Mouse (Mus musculus) kidney, embryonic 16.5 days (tissue): ENCODE measurements around the gene Gnat1. TPM values are rescaled to one million over a fixed set of nuclear protein-coding genes. Genes with fewer than 3 reads are reported as not detected.

Experiments used
- ATAC-seq: fragments of 200-750 bp; cut with Nextera tagmentation; 2 replicates; pipeline ENCODE4 v1.8.0; 2017; ENCODE audit warnings: moderate TSS enrichment; ENCODE audit not compliant: low FRiP score, low TSS enrichment
- H3K27ac ChIP-seq: fragments of 300-500 bp; sonication (generic); 2 replicates; pipeline ENCODE4 v1.5.1; 2014; ENCODE audit warnings: low read length
- H3K27me3 ChIP-seq: fragments of 300-500 bp; sonication (generic); 2 replicates; pipeline ENCODE4 v1.6.1; 2014; ENCODE audit warnings: low read length, control low read depth, mixed read lengths; ENCODE audit not compliant: insufficient read depth
- H3K36me3 ChIP-seq: fragments of 300-500 bp; sonication (generic); 2 replicates; pipeline ENCODE4 v1.6.1; 2014; ENCODE audit warnings: low read length, control low read depth, mixed read lengths; ENCODE audit not compliant: insufficient read depth
- H3K4me1 ChIP-seq: fragments of 300-500 bp; sonication (generic); 2 replicates; pipeline ENCODE4 v1.6.1; 2014; ENCODE audit warnings: low read length, control low read depth, mixed read lengths; ENCODE audit not compliant: insufficient read depth
- H3K4me2 ChIP-seq: fragments of 300-500 bp; sonication (generic); replicated peaks from 2 replicates; pipeline ENCODE4 v1.6.1; 2014; ENCODE audit warnings: low read depth, low read length
- H3K4me3 ChIP-seq: fragments of 300-500 bp; sonication (generic); 2 replicates; pipeline ENCODE4 v1.5.1; 2014; ENCODE audit warnings: mild to moderate bottlenecking, low read length
- H3K9ac ChIP-seq: fragments of 300-500 bp; sonication (generic); replicated peaks from 2 replicates; pipeline ENCODE4 v1.6.1; 2014; ENCODE audit warnings: low read length
- H3K9me3 ChIP-seq: fragments of 300-500 bp; sonication (generic); 2 replicates; pipeline ENCODE4 v1.6.1; 2016; ENCODE audit warnings: low read length, control low read depth
- WGBS: fragments of 180-500 bp; shearing (Covaris S2); extraction: QIAGEN DNeasy Blood & Tissue Kit; methylation state at CpG from one replicate; pipeline ENCODE4 v1.1.7; 2014; 5-methylcytosine and 5-hydroxymethylcytosine counted together
- polyA plus RNA-seq: library from polyadenylated mRNA; unstranded; fragments of >200 nt; fragmentation: Nextera tagmentation; extraction: Ambion mirVana; gene quantifications from 2 replicates; pipeline ENCODE4 v1.2.1, GENCODE M21; 2015

Gnat1 gene
- polyA plus RNA-seq, 1 experiment from 2014 or later, result 2.8 TPM

DNA sequence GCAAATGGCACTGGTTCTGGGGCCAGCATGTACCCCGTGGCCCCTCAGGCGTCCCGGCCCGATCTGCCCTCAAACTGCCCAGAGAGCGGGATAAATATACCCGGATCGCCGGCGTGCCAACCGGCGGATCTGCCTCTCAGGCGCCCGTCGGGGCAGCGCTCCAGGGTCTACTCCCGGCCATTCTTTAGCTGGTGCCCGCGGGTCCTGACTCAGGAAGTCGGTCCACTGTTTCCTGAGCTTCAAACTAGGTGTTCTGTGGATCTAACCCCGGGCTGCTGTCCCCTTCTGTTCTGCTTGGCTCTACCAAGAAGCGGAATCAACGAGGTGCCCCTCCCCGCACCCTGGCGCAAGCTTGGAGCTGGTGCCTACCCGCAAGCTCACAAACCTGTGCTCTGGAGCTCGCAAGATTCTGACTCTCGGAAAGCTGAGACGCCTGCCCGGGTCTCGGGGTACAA, 12.7 kb downstream of the Gnat1 start:
- peak overlapping the region; percentile 65 for H3K9ac ChIP-seq
- no peaks in the 10 kb centered on the region for H3K9me3 ChIP-seq
- no peak overlapping the region for H3K27ac ChIP-seq
- H3K4me2 ChIP-seq, result peak overlapping the region; percentile 92
- peaks cover 48% of the 10 kb centered on the region for H3K4me1 ChIP-seq
- peaks cover 7% of the 10 kb centered on the region for H3K27me3 ChIP-seq
- WGBS, result under 1% methylated on average over 30 of the region's 30 CpGs
- H3K4me3 ChIP-seq, result peak overlapping the region; percentile 53
- no peaks in the 10 kb centered on the region for H3K36me3 ChIP-seq
- 0 out of 2 replicates have a peak, but pooled peaks have one; percentile 2 for ATAC-seq

DNA sequence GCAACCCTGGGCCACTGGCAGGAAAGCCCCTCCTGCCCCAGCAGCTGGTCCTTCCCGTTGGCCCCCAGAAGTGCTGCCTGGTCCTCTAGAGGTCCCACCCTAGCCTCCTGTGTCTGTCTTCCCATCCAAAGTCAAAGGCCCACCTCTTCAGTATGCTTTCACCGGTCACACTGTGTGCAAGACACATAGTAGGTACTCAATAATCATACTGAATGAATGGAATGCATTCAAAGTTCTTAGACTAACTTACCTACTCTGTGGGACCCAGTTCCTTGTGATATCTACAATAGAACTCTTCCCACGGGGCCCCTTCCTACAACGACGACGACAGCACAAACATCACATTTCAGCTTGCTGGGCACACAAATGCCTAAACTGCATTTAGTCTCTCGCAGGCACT, 14.2 kb downstream of the Gnat1 start:
- Histone ChIP-seq H3K9ac (no peak overlapping the region), H3K9me3 (no peaks in the 10 kb centered on the region), H3K4me3 (no peak overlapping the region), H3K27ac (no peak overlapping the region), H3K27me3 (peaks cover 7% of the 10 kb centered on the region), H3K4me2 (no peak overlapping the region), H3K36me3 (no peaks in the 10 kb centered on the region), H3K4me1 (peaks cover 45% of the 10 kb centered on the region)
- ATAC-seq, result no peak
- WGBS, result 82% methylated on average over 7 of the region's 7 CpGs

DNA sequence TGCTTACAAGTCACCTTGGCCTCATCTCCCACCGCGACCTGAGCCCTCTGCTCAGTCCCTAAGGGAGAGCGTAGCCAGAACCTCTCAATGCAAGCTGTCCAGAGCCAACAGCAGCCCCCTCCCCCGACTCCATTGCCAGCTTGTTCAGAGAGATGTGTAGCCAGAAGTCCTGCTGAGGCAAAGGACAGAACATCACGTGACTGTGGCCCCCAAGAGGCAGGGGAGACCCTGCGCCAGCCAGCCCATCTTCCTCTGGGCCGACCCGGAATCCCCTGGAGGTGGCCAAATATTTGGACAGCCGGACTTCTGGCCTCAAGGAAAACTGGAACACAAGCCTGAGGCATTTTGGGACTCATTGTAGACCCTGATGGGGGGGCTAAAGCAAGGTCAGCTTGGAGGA, 16.0 kb downstream of the Gnat1 start:
- H3K4me2 ChIP-seq, result no peak overlapping the region
- H3K4me1 ChIP-seq, result peaks cover 32% of the 10 kb centered on the region
- H3K9me3 ChIP-seq, result no peaks in the 10 kb centered on the region
- H3K27ac ChIP-seq, result no peak overlapping the region
- WGBS, result 44% methylated on average over 9 of the region's 9 CpGs
- no peaks in the 10 kb centered on the region for H3K36me3 ChIP-seq
- H3K27me3 ChIP-seq, result peaks cover 7% of the 10 kb centered on the region
- ATAC-seq, result no peak
- H3K4me3 ChIP-seq, result no peak overlapping the region
- H3K9ac ChIP-seq, result no peak overlapping the region

DNA sequence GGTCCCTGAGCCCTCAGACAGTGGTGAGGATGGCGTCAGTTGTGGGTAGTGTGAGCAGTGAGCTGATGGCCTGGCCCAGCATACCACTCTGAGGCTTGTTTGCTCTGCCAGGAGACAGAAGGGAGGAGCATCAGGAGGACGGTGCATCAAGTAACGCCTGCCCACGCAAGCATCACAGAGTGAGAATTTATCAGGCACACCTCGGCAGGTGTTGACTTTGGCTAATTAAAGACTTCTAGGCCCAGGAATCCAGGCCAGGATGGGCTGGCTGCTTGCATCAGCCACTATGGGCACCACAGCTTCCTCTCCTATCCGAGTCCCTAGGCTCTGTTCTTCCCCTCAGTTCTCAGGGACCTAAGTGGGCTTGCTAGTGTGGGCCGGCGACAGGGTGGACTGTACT, 17.2 kb downstream of the Gnat1 start:
- Histone ChIP-seq H3K9me3 (no peaks in the 10 kb centered on the region), H3K27ac (no peak overlapping the region), H3K9ac (no peak overlapping the region), H3K4me1 (peaks cover 21% of the 10 kb centered on the region), H3K36me3 (no peaks in the 10 kb centered on the region), H3K4me2 (no peak overlapping the region), H3K4me3 (no peak overlapping the region), H3K27me3 (peaks cover 7% of the 10 kb centered on the region)
- no peak for ATAC-seq
- 68% methylated on average over 8 of the region's 8 CpGs for WGBS

GRCm38 (mm10) chr9:107660777-107661176, 18.7 kb downstream of the Gnat1 start:
- H3K27me3 ChIP-seq, result peaks cover 5% of the 10 kb centered on the region

DNA sequence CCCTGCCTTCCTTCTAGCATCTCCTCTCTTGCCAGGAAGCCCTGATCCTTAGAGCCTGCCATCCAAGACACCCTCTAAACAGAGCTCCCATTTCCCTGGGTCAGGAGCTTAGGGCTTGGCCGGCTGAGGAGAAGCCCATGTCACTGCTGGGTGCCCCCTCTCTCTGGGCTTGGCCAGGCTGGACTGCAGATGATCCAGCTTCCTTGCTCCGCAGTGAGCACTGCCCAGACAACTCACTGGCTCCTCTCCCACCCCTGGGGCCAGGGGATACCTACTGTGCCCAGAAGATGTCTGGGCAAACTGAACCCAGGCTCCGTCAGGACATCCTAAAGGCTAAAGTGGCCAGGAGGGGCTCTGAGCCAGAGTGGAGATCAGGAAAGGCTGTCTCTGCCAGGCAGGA, 19.6 kb downstream of the Gnat1 start:
- Histone ChIP-seq H3K27me3 (no peaks in the 10 kb centered on the region), H3K36me3 (no peaks in the 10 kb centered on the region), H3K9me3 (no peaks in the 10 kb centered on the region), H3K4me1 (peaks cover 11% of the 10 kb centered on the region), H3K27ac (no peak overlapping the region), H3K4me3 (no peak overlapping the region), H3K4me2 (no peak overlapping the region), H3K9ac (no peak overlapping the region)
- ATAC-seq, result no peak
- 84% methylated on average over 3 of the region's 3 CpGs for WGBS

More at GRCm38 (mm10) chr9:107660777-107661176, 18.7 kb downstream of the Gnat1 start:
- H3K27ac ChIP-seq, result no peak overlapping the region
- WGBS, result 49% methylated on average over 3 of the region's 3 CpGs
- H3K9me3 ChIP-seq, result no peaks in the 10 kb centered on the region
- H3K4me1 ChIP-seq, result peaks cover 11% of the 10 kb centered on the region
- ATAC-seq, result no peak
- no peak overlapping the region for H3K9ac ChIP-seq
- H3K4me3 ChIP-seq, result no peak overlapping the region
- no peaks in the 10 kb centered on the region for H3K36me3 ChIP-seq
- H3K4me2 ChIP-seq, result no peak overlapping the region

- Histone ChIP-seq H3K4me2 (no peak overlapping the region), H3K9ac (no peak overlapping the region), H3K27ac (no peak overlapping the region), H3K36me3 (no peaks in the 10 kb centered on the region), H3K27me3 (no peaks in the 10 kb centered on the region), H3K4me3 (no peak overlapping the region), H3K9me3 (no peaks in the 10 kb centered on the region), H3K4me1 (peaks cover 11% of the 10 kb centered on the region)
- ATAC-seq, result no peak
- 80% methylated on average over 10 of the region's 10 CpGs for WGBS
Measured at GRCm38 (mm10) chr9:107659551-107659950, 20.0 kb downstream of the Gnat1 start.

- 80% methylated on average over 6 of the region's 6 CpGs for WGBS
- H3K4me1 ChIP-seq, result peaks cover 2% of the 10 kb centered on the region; the same call in 1 of the 2 replicates
- H3K9ac ChIP-seq, result no peak overlapping the region
- no peak overlapping the region for H3K4me2 ChIP-seq
- no peaks in the 10 kb centered on the region for H3K36me3 ChIP-seq
- H3K4me3 ChIP-seq, result no peak overlapping the region
- no peaks in the 10 kb centered on the region for H3K27me3 ChIP-seq
- no peaks in the 10 kb centered on the region for H3K9me3 ChIP-seq
- ATAC-seq, result no peak
- H3K27ac ChIP-seq, result no peak overlapping the region
Measured at GRCm38 (mm10) chr9:107658096-107658495, 21.4 kb downstream of the Gnat1 start.

- no peak overlapping the region for H3K4me2 ChIP-seq
- no peak overlapping the region for H3K27ac ChIP-seq
- ATAC-seq, result no peak
- no peak overlapping the region for H3K4me3 ChIP-seq
- H3K36me3 ChIP-seq, result no peaks in the 10 kb centered on the region
- H3K4me1 ChIP-seq, result no peaks in the 10 kb centered on the region
- no peaks in the 10 kb centered on the region for H3K27me3 ChIP-seq
- H3K9ac ChIP-seq, result no peak overlapping the region
- WGBS, result 92% methylated on average over 5 of the region's 5 CpGs
- no peaks in the 10 kb centered on the region for H3K9me3 ChIP-seq
Measured at GRCm38 (mm10) chr9:107657144-107657543, 22.4 kb downstream of the Gnat1 start.

DNA sequence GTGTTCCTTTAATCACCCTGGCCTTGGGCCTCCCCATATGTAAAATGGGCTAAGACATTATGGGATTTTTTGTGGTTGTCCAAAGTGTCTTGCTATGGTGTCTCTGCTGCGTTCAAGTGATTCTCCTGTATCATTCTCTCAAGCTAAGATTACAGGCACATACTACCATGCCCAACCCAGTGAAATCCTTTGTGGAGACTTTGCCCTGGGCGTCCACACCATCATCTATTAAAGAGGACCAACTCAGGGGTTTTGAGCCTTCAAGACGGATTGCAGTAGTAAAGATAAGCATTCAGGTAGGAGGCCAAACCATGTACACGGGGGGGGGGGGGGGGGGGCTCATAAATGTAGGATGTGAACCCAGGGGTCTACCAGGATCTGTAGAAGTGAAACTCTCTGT, 24.9 kb downstream of the Gnat1 start:
- ATAC-seq, result no peak
- Histone ChIP-seq H3K36me3 (no peaks in the 10 kb centered on the region), H3K27ac (no peak overlapping the region), H3K9me3 (no peaks in the 10 kb centered on the region), H3K27me3 (no peaks in the 10 kb centered on the region), H3K4me2 (no peak overlapping the region), H3K4me3 (no peak overlapping the region), H3K9ac (no peak overlapping the region), H3K4me1 (peaks cover 6% of the 10 kb centered on the region; the same call in 1 of the 2 replicates)
- WGBS, result 78% methylated on average over 4 of the region's 4 CpGs
